Mouse (Mus musculus): ENCODE data around the gene Tlr2. TPM values are rescaled to one million over a fixed set of nuclear protein-coding genes. Genes with fewer than 3 reads are reported as not detected.
"Not testable (repeated sequence)": the region's sequence is repeated elsewhere in the genome, so short reads cannot be mapped to it uniquely, and the experiment has no call there.

Gene Tlr2
- polyA plus RNA-seq, 1 experiment from 2014 or later, result 2.5 TPM

- not testable (repeated sequence) for ATAC-seq (ENCODE audit: insufficient number of reproducible peaks, insufficient read depth, low FRiP score, low read depth); H3K9ac ChIP-seq (ENCODE audit: low read length); H3K27ac ChIP-seq (replicated peaks in 1 of 2; ENCODE audit: control insufficient read depth in 1 of 2, insufficient read depth in 1 of 2, low read depth in 2 of 2, low read length in 2 of 2); H3K4me2 ChIP-seq (ENCODE audit: low read length); H3K27me3 ChIP-seq (ENCODE audit: control insufficient read depth, insufficient read depth, low read length); H3K36me3 ChIP-seq (ENCODE audit: control insufficient read depth, insufficient read depth, low read length); H3K4me1 ChIP-seq (ENCODE audit: control insufficient read depth in 2 of 2, insufficient read depth in 2 of 2, low read length in 2 of 2); H3K9me3 ChIP-seq (ENCODE audit: control insufficient read depth, low read length); H3K4me3 ChIP-seq (ENCODE audit: control insufficient read depth in 1 of 2, insufficient read depth in 1 of 2, low read depth in 1 of 2, low read length in 2 of 2)
- WGBS, result 88% methylated on average over 4 of the region's 4 CpGs
Observed at GRCm38 (mm10) chr3:83871962-83872361, 30.4 kb upstream of the Tlr2 start.

GRCm38 (mm10) chr3:83871559-83871958, 30.0 kb upstream of the Tlr2 start:
- H3K36me3 ChIP-seq (ENCODE audit: control insufficient read depth, insufficient read depth, low read length); H3K4me2 ChIP-seq (ENCODE audit: low read length); H3K4me3 ChIP-seq (ENCODE audit: control insufficient read depth in 1 of 2, insufficient read depth in 1 of 2, low read depth in 1 of 2, low read length in 2 of 2); ATAC-seq (ENCODE audit: insufficient number of reproducible peaks, insufficient read depth, low FRiP score, low read depth); H3K27me3 ChIP-seq (ENCODE audit: control insufficient read depth, insufficient read depth, low read length); H3K9me3 ChIP-seq (ENCODE audit: control insufficient read depth, low read length); H3K9ac ChIP-seq (ENCODE audit: low read length); H3K4me1 ChIP-seq (ENCODE audit: control insufficient read depth in 2 of 2, insufficient read depth in 2 of 2, low read length in 2 of 2); H3K27ac ChIP-seq (replicated peaks in 1 of 2; ENCODE audit: control insufficient read depth in 1 of 2, insufficient read depth in 1 of 2, low read depth in 2 of 2, low read length in 2 of 2): not testable (repeated sequence)
- WGBS, result 90% methylated on average over 7 of the region's 7 CpGs

- no peaks in the 10 kb centered on the region for H3K9me3 ChIP-seq (ENCODE audit: control insufficient read depth, low read length)
- no peak overlapping the region for H3K27ac ChIP-seq (replicated peaks in 1 of 2; ENCODE audit: control insufficient read depth in 1 of 2, insufficient read depth in 1 of 2, low read depth in 2 of 2, low read length in 2 of 2)
- H3K4me1 ChIP-seq (ENCODE audit: control insufficient read depth in 2 of 2, insufficient read depth in 2 of 2, low read length in 2 of 2), result peaks cover 5% of the 10 kb centered on the region in 2 experiments; a peak in 2 of 4 replicates
- no peak for ATAC-seq (ENCODE audit: insufficient number of reproducible peaks, insufficient read depth, low FRiP score, low read depth)
- no peaks in the 10 kb centered on the region for H3K36me3 ChIP-seq (ENCODE audit: control insufficient read depth, insufficient read depth, low read length)
- H3K4me2 ChIP-seq (ENCODE audit: low read length), result no peak overlapping the region
- no peaks in the 10 kb centered on the region for H3K27me3 ChIP-seq (ENCODE audit: control insufficient read depth, insufficient read depth, low read length)
- WGBS, result 95% methylated on average over 2 of the region's 2 CpGs
- H3K4me3 ChIP-seq (ENCODE audit: control insufficient read depth in 1 of 2, insufficient read depth in 1 of 2, low read depth in 1 of 2, low read length in 2 of 2), result no peak overlapping the region
- no peak overlapping the region for H3K9ac ChIP-seq (ENCODE audit: low read length)
Observed at GRCm38 (mm10) chr3:83869776-83870175, 28.2 kb upstream of the Tlr2 start.

- H3K9me3 ChIP-seq (ENCODE audit: control insufficient read depth, low read length); H3K36me3 ChIP-seq (ENCODE audit: control insufficient read depth, insufficient read depth, low read length); H3K9ac ChIP-seq (ENCODE audit: low read length); H3K27ac ChIP-seq (replicated peaks in 1 of 2; ENCODE audit: control insufficient read depth in 1 of 2, insufficient read depth in 1 of 2, low read depth in 2 of 2, low read length in 2 of 2); H3K27me3 ChIP-seq (ENCODE audit: control insufficient read depth, insufficient read depth, low read length); H3K4me3 ChIP-seq (ENCODE audit: control insufficient read depth in 1 of 2, insufficient read depth in 1 of 2, low read depth in 1 of 2, low read length in 2 of 2); ATAC-seq (ENCODE audit: insufficient number of reproducible peaks, insufficient read depth, low FRiP score, low read depth); H3K4me2 ChIP-seq (ENCODE audit: low read length): not testable (repeated sequence)
- peaks cover 15 to 18% of the 10 kb centered on the region in 2 experiments for H3K4me1 ChIP-seq (ENCODE audit: control insufficient read depth in 2 of 2, insufficient read depth in 2 of 2, low read length in 2 of 2)
Observed at GRCm38 (mm10) chr3:83867026-83867425, 25.5 kb upstream of the Tlr2 start.

GRCm38 (mm10) chr3:83865216-83865615, 23.6 kb upstream of the Tlr2 start:
- H3K27ac ChIP-seq (replicated peaks in 1 of 2; ENCODE audit: control insufficient read depth in 1 of 2, insufficient read depth in 1 of 2, low read depth in 2 of 2, low read length in 2 of 2), result no peak overlapping the region
- no peaks in the 10 kb centered on the region for H3K27me3 ChIP-seq (ENCODE audit: control insufficient read depth, insufficient read depth, low read length)
- H3K4me2 ChIP-seq (ENCODE audit: low read length), result no peak overlapping the region
- 85% methylated on average over 2 of the region's 2 CpGs for WGBS
- peaks cover 15 to 18% of the 10 kb centered on the region in 2 experiments for H3K4me1 ChIP-seq (ENCODE audit: control insufficient read depth in 2 of 2, insufficient read depth in 2 of 2, low read length in 2 of 2)
- no peaks in the 10 kb centered on the region for H3K9me3 ChIP-seq (ENCODE audit: control insufficient read depth, low read length)
- no peak for ATAC-seq (ENCODE audit: insufficient number of reproducible peaks, insufficient read depth, low FRiP score, low read depth)
- H3K9ac ChIP-seq (ENCODE audit: low read length), result no peak overlapping the region
- H3K4me3 ChIP-seq (ENCODE audit: control insufficient read depth in 1 of 2, insufficient read depth in 1 of 2, low read depth in 1 of 2, low read length in 2 of 2), result no peak overlapping the region
- H3K36me3 ChIP-seq (ENCODE audit: control insufficient read depth, insufficient read depth, low read length), result no peaks in the 10 kb centered on the region

- Histone ChIP-seq H3K4me1 (ENCODE audit: control insufficient read depth in 2 of 2, insufficient read depth in 2 of 2, low read length in 2 of 2) (peaks cover 15 to 18% of the 10 kb centered on the region in 2 experiments), H3K9ac (ENCODE audit: low read length) (no peak overlapping the region), H3K4me2 (ENCODE audit: low read length) (no peak overlapping the region), H3K9me3 (ENCODE audit: control insufficient read depth, low read length) (no peaks in the 10 kb centered on the region), H3K27ac (replicated peaks in 1 of 2; ENCODE audit: control insufficient read depth in 1 of 2, insufficient read depth in 1 of 2, low read depth in 2 of 2, low read length in 2 of 2) (no peak overlapping the region), H3K36me3 (ENCODE audit: control insufficient read depth, insufficient read depth, low read length) (no peaks in the 10 kb centered on the region), H3K4me3 (ENCODE audit: control insufficient read depth in 1 of 2, insufficient read depth in 1 of 2, low read depth in 1 of 2, low read length in 2 of 2) (no peak overlapping the region), H3K27me3 (ENCODE audit: control insufficient read depth, insufficient read depth, low read length) (no peaks in the 10 kb centered on the region)
- ATAC-seq (ENCODE audit: insufficient number of reproducible peaks, insufficient read depth, low FRiP score, low read depth), result no peak
- WGBS, result 89% methylated on average over 9 of the region's 9 CpGs
Observed at GRCm38 (mm10) chr3:83864064-83864548, 22.5 kb upstream of the Tlr2 start.

GRCm38 (mm10) chr3:83862956-83863355, 21.4 kb upstream of the Tlr2 start:
- peak overlapping the region; percentile 74 to 76 for H3K27ac ChIP-seq (replicated peaks in 1 of 2; ENCODE audit: control insufficient read depth in 1 of 2, insufficient read depth in 1 of 2, low read depth in 2 of 2, low read length in 2 of 2)
- peaks cover 13 to 16% of the 10 kb centered on the region in 2 experiments for H3K4me1 ChIP-seq (ENCODE audit: control insufficient read depth in 2 of 2, insufficient read depth in 2 of 2, low read length in 2 of 2)
- H3K9ac ChIP-seq (ENCODE audit: low read length), result no peak overlapping the region
- peak overlapping the region; percentile 37 for H3K4me2 ChIP-seq (ENCODE audit: low read length)
- H3K27me3 ChIP-seq (ENCODE audit: control insufficient read depth, insufficient read depth, low read length), result no peaks in the 10 kb centered on the region
- H3K4me3 ChIP-seq (ENCODE audit: control insufficient read depth in 1 of 2, insufficient read depth in 1 of 2, low read depth in 1 of 2, low read length in 2 of 2), result no peak overlapping the region
- 0% methylated on average over 1 of the region's 1 CpGs for WGBS
- no peaks in the 10 kb centered on the region for H3K36me3 ChIP-seq (ENCODE audit: control insufficient read depth, insufficient read depth, low read length)
- peak; percentile 67 for ATAC-seq (ENCODE audit: insufficient number of reproducible peaks, insufficient read depth, low FRiP score, low read depth)
- no peaks in the 10 kb centered on the region for H3K9me3 ChIP-seq (ENCODE audit: control insufficient read depth, low read length)

GRCm38 (mm10) chr3:83859595-83859994, 18.0 kb upstream of the Tlr2 start:
- WGBS, result 91% methylated on average over 7 of the region's 7 CpGs

More at GRCm38 (mm10) chr3:83859595-83859994, 18.0 kb upstream of the Tlr2 start:
- Histone ChIP-seq H3K27ac (replicated peaks in 1 of 2; ENCODE audit: control insufficient read depth in 1 of 2, insufficient read depth in 1 of 2, low read depth in 2 of 2, low read length in 2 of 2) (no peak overlapping the region), H3K4me2 (ENCODE audit: low read length) (no peak overlapping the region), H3K9ac (ENCODE audit: low read length) (no peak overlapping the region), H3K9me3 (ENCODE audit: control insufficient read depth, low read length) (no peaks in the 10 kb centered on the region), H3K27me3 (ENCODE audit: control insufficient read depth, insufficient read depth, low read length) (no peaks in the 10 kb centered on the region), H3K4me3 (ENCODE audit: control insufficient read depth in 1 of 2, insufficient read depth in 1 of 2, low read depth in 1 of 2, low read length in 2 of 2) (no peak overlapping the region), H3K36me3 (ENCODE audit: control insufficient read depth, insufficient read depth, low read length) (no peaks in the 10 kb centered on the region), H3K4me1 (ENCODE audit: control insufficient read depth in 2 of 2, insufficient read depth in 2 of 2, low read length in 2 of 2) (peaks cover 11 to 13% of the 10 kb centered on the region in 2 experiments)
- no peak for ATAC-seq (ENCODE audit: insufficient number of reproducible peaks, insufficient read depth, low FRiP score, low read depth)
